Mouse (Mus musculus): Measurements from ENCODE around the gene St3gal3. TPM values are rescaled to one million over a fixed set of nuclear protein-coding genes. Genes with fewer than 3 reads are reported as not detected.

The St3gal3 gene
- polyA plus RNA-seq, 1 experiment from 2014 or later: 12.3 TPM

DNA sequence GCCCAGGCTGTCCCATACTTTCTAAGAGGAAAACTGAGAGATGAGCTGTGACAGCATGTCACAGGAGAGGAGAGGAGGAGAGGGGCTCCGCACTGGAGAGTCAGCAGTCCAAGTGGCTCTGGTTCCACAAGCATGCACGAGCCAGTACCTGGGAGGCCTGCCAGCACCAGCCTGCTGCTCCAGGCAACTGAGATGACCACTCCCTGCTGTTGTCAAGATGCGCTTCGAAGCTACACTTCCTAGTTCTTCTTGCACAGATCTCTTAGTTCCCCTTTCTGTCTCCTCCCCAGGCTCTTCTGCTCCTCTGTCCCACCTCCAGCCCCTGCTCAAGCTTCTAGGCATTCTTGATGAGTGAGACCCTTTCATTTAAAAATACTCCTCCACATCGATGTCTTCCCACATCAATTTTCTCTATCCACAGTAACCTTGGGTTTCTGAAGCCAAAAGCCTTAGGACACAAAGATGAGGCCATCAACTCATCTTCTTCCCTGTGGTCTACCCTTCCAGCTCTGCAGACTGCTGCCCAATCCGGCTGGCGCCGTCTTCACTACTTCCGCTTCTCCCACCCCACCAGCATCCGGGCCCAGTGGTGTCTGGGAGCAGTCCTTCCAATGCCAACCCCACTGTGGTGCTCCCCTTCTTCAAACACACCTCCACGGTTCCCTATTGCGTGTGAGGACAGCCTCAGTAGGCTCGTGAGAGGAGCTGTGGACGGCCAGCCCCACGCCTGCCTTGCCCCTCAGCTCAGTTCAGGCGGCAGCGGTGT lies 17.5 kb upstream of the St3gal3 start:
- Histone ChIP-seq H3K4me3 (no peak overlapping the region), H3K4me1 (no peaks in the 10 kb centered on the region), H3K9me3 (no peaks in the 10 kb centered on the region), H3K9ac (replicated peaks) (no peak overlapping the region), H3K36me3 (peaks cover 95% of the 10 kb centered on the region), H3K27me3 (no peaks in the 10 kb centered on the region), H3K27ac (replicated peaks) (no peak overlapping the region), H3K4me2 (replicated peaks) (no peak overlapping the region)
- ATAC-seq (replicated peaks): no peak
- 93% methylated on average over 17 of the region's 17 CpGs for WGBS

- Histone ChIP-seq H3K9me3 (no peaks in the 10 kb centered on the region), H3K27ac (replicated peaks) (no peak overlapping the region), H3K9ac (replicated peaks) (no peak overlapping the region), H3K27me3 (no peaks in the 10 kb centered on the region), H3K4me1 (no peaks in the 10 kb centered on the region), H3K4me3 (no peak overlapping the region), H3K36me3 (peaks cover 98% of the 10 kb centered on the region), H3K4me2 (replicated peaks) (no peak overlapping the region)
- 89% methylated on average over 7 of the region's 7 CpGs for WGBS
- ATAC-seq (replicated peaks): no peak
Measured at GRCm38 (mm10) chr4:118150804-118151203, 16.1 kb upstream of the St3gal3 start.

GRCm38 (mm10) chr4:118149956-118150680 lies 15.4 kb upstream of the St3gal3 start:
- Histone ChIP-seq H3K27ac (replicated peaks) (no peak overlapping the region), H3K36me3 (peaks cover 98% of the 10 kb centered on the region), H3K4me1 (no peaks in the 10 kb centered on the region), H3K9ac (replicated peaks) (no peak overlapping the region), H3K4me3 (no peak overlapping the region), H3K4me2 (replicated peaks) (no peak overlapping the region), H3K27me3 (no peaks in the 10 kb centered on the region), H3K9me3 (no peaks in the 10 kb centered on the region)
- ATAC-seq (replicated peaks): no peak
- 89% methylated on average over 14 of the region's 14 CpGs for WGBS

DNA sequence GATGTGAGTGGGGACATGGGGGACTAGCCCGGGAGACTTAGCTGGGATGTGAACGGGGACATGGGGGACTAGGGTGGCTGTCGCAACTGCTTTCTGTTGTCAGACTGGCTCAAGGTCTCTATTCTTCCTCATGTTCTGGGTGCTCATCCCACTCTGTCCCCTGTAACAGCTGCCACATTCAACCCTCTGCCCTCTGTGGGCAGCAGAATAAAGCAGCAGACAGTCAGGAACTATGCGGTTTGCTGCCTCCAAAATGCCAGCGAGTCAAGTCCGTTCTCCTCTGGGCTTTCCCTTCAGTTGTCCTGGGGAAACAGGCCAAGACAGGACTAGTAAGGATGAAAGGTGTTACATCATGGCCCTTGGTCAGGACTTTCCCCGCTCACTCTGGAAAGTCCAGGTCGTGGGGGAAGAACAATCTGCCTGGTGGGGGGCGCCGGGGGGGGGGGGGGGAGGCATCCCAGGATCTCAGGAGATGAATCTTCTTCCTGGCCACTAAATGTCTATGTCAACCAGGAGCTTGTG lies 14.4 kb upstream of the St3gal3 start:
- H3K9ac ChIP-seq (replicated peaks): no peak overlapping the region
- WGBS: 88% methylated on average over 10 of the region's 10 CpGs
- no peak for ATAC-seq (replicated peaks)
- no peak overlapping the region for H3K4me3 ChIP-seq
- no peak overlapping the region for H3K27ac ChIP-seq (replicated peaks)
- peaks cover 98% of the 10 kb centered on the region for H3K36me3 ChIP-seq
- H3K9me3 ChIP-seq: no peaks in the 10 kb centered on the region
- no peak overlapping the region for H3K4me2 ChIP-seq (replicated peaks)
- H3K4me1 ChIP-seq: no peaks in the 10 kb centered on the region
- no peaks in the 10 kb centered on the region for H3K27me3 ChIP-seq

DNA sequence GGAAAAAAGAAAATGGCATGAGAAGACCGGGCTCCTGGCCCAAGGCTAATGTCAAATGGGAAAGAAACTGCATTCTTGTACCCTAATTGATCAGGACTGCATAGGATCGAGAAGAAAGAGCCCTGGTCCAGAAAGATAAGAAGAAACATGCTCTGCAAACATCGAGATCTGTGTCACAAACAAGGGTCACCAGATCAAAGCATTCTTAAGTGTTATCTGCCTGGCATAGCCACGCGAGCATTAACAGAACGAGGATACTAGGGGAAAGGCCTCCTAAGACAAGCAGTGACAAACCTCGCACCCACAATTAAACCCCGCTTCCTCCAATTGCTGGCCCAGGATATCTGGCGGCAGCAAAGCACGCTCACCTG lies 13.6 kb upstream of the St3gal3 start:
- H3K4me3 ChIP-seq: no peak overlapping the region
- H3K9ac ChIP-seq (replicated peaks): no peak overlapping the region
- H3K4me2 ChIP-seq (replicated peaks): no peak overlapping the region
- no peaks in the 10 kb centered on the region for H3K4me1 ChIP-seq
- 91% methylated on average over 10 of the region's 10 CpGs for whole genome bisulfite sequencing
- H3K27ac ChIP-seq (replicated peaks): no peak overlapping the region
- H3K36me3 ChIP-seq: peaks cover 98% of the 10 kb centered on the region
- no peaks in the 10 kb centered on the region for H3K27me3 ChIP-seq
- ATAC-seq (replicated peaks): no peak
- no peaks in the 10 kb centered on the region for H3K9me3 ChIP-seq

GRCm38 (mm10) chr4:118147547-118148316 lies 13.0 kb upstream of the St3gal3 start:
- H3K36me3 ChIP-seq: peaks cover 98% of the 10 kb centered on the region
- no peak overlapping the region for H3K27ac ChIP-seq (replicated peaks)
- ATAC-seq (replicated peaks): no peak
- H3K4me1 ChIP-seq: no peaks in the 10 kb centered on the region
- H3K9me3 ChIP-seq: no peaks in the 10 kb centered on the region
- WGBS: 95% methylated on average over 19 of the region's 19 CpGs
- H3K9ac ChIP-seq (replicated peaks): no peak overlapping the region
- H3K4me2 ChIP-seq (replicated peaks): no peak overlapping the region
- H3K4me3 ChIP-seq: no peak overlapping the region
- H3K27me3 ChIP-seq: no peaks in the 10 kb centered on the region

GRCm38 (mm10) chr4:118147090-118147489 lies 12.4 kb upstream of the St3gal3 start:
- Histone ChIP-seq H3K4me1 (no peaks in the 10 kb centered on the region), H3K9me3 (no peaks in the 10 kb centered on the region), H3K4me2 (replicated peaks) (no peak overlapping the region), H3K27me3 (no peaks in the 10 kb centered on the region), H3K4me3 (no peak overlapping the region), H3K27ac (replicated peaks) (no peak overlapping the region), H3K9ac (replicated peaks) (no peak overlapping the region), H3K36me3 (peaks cover 98% of the 10 kb centered on the region)
- 84% methylated on average over 10 of the region's 10 CpGs for WGBS
- ATAC-seq (replicated peaks): no peak

DNA sequence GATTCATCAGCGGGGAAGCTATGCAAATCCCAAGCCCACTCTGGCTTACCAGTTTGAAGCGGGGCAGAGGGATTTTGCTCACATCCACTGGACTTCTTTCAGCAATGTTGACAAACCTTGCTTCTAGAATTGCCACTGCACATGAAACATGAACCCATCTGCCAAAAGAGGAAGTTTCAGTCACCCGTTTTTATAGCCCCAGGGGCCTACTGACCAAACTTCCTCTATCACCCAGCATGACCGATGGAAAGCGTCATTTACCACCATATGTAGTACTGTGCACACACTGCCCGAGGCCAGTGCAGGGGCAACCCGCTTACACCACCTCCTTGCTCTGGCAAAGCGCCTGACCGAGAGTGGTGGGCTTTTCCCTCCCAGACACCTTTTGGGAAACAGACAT lies 9.6 kb upstream of the St3gal3 start:
- WGBS: 93% methylated on average over 9 of the region's 9 CpGs
- no peak for ATAC-seq (replicated peaks)
- H3K4me1 ChIP-seq: no peaks in the 10 kb centered on the region
- no peaks in the 10 kb centered on the region for H3K27me3 ChIP-seq
- H3K27ac ChIP-seq (replicated peaks): no peak overlapping the region
- no peaks in the 10 kb centered on the region for H3K9me3 ChIP-seq
- H3K9ac ChIP-seq (replicated peaks): no peak overlapping the region
- no peak overlapping the region for H3K4me2 ChIP-seq (replicated peaks)
- H3K36me3 ChIP-seq: peaks cover 96% of the 10 kb centered on the region
- no peak overlapping the region for H3K4me3 ChIP-seq

DNA sequence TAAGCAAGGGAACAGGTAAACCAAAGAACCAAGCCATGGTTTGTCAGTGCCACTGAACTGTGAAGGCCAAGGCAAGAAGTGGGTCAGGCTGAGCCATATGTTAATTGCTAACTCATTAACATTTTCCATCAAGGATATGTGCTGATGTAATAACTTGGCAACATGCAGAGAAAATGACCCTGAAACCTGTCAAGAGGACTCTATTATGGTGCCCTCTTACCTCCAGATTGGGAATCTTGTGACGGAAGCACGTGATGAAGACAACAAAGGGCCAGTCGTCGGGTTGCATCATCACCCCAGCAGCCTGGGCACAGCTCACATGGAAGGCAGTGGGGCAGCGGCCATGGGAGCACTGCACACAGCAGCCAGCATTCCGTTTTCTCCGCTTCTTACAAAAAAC lies 9.0 kb upstream of the St3gal3 start:
- ATAC-seq (replicated peaks): no peak
- H3K27me3 ChIP-seq: no peaks in the 10 kb centered on the region
- no peaks in the 10 kb centered on the region for H3K9me3 ChIP-seq
- H3K4me2 ChIP-seq (replicated peaks): no peak overlapping the region
- H3K4me1 ChIP-seq: no peaks in the 10 kb centered on the region
- no peak overlapping the region for H3K27ac ChIP-seq (replicated peaks)
- no peak overlapping the region for H3K9ac ChIP-seq (replicated peaks)
- WGBS: 83% methylated on average over 7 of the region's 7 CpGs
- peaks cover 96% of the 10 kb centered on the region for H3K36me3 ChIP-seq
- H3K4me3 ChIP-seq: no peak overlapping the region

DNA sequence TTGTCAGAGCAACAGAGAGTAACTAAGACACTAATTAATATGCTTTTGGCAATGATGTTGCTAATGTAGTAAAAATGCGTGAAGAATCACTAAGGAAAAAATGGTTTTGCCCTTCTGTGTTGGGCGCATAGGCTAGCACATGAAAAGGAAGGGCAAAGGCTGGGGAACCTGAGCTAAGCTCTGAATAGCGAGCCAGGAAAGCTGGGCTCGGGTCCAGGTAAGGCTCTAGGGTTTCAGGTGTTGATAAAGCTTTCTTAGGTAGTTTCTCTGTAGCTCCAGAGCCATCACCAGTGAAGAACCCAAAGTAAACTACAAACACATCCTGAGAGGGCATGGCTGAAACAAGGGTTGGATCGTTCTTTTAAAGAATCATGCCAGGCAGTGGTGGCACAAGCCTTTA lies 6.8 kb upstream of the St3gal3 start:
- H3K9me3 ChIP-seq: no peaks in the 10 kb centered on the region
- no peak overlapping the region for H3K27ac ChIP-seq (replicated peaks)
- H3K27me3 ChIP-seq: no peaks in the 10 kb centered on the region
- no peak overlapping the region for H3K4me3 ChIP-seq
- peaks cover 92% of the 10 kb centered on the region for H3K36me3 ChIP-seq
- H3K4me1 ChIP-seq: no peaks in the 10 kb centered on the region
- no peak overlapping the region for H3K9ac ChIP-seq (replicated peaks)
- ATAC-seq (replicated peaks): no peak
- H3K4me2 ChIP-seq (replicated peaks): no peak overlapping the region
- 93% methylated on average over 5 of the region's 5 CpGs for WGBS

DNA sequence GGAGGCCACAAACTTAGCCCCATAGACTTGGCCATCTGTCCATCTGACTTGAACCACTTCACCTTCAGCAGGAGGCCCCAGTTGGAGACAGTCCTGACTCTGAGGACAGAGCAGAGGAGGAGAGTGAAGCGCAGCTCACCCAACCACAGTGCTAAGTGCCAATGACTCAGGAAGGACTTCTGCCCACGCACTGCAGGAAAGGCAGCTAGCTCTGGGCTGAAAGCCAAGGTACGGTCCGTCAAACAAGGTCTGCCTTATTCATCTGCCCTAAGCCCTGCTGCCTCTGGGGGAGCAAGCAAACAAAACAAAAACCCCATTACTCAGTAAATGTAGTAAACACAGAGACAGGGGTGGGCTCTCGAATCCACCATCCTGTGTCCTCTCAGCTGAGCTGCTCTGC lies 4.2 kb upstream of the St3gal3 start:
- no peak overlapping the region for H3K4me3 ChIP-seq
- H3K4me2 ChIP-seq (replicated peaks): no peak overlapping the region
- H3K27ac ChIP-seq (replicated peaks): no peak overlapping the region
- WGBS: 61% methylated on average over 5 of the region's 5 CpGs
- ATAC-seq (replicated peaks): no peak
- H3K9ac ChIP-seq (replicated peaks): no peak overlapping the region
- H3K27me3 ChIP-seq: no peaks in the 10 kb centered on the region
- peaks cover 69% of the 10 kb centered on the region for H3K36me3 ChIP-seq
- peaks cover 9% of the 10 kb centered on the region for H3K4me1 ChIP-seq
- no peaks in the 10 kb centered on the region for H3K9me3 ChIP-seq

- H3K4me3 ChIP-seq: no peak overlapping the region
- WGBS: 89% methylated on average over 16 of the region's 16 CpGs
- no peak overlapping the region for H3K4me2 ChIP-seq (replicated peaks)
- no peaks in the 10 kb centered on the region for H3K9me3 ChIP-seq
- peaks cover 59% of the 10 kb centered on the region for H3K36me3 ChIP-seq
- no peaks in the 10 kb centered on the region for H3K27me3 ChIP-seq
- H3K4me1 ChIP-seq: peaks cover 18% of the 10 kb centered on the region
- H3K27ac ChIP-seq (replicated peaks): no peak overlapping the region
- no peak overlapping the region for H3K9ac ChIP-seq (replicated peaks)
- no peak for ATAC-seq (replicated peaks)
Measured at GRCm38 (mm10) chr4:118137857-118138256, 3.1 kb upstream of the St3gal3 start.
